Mouse (Mus musculus) left cerebral cortex, postnatal 4 days (tissue): ENCODE results near the gene Ralgps1. TPM values are rescaled to one million over a fixed set of nuclear protein-coding genes. Genes with fewer than 3 reads are reported as not detected.
A peak's percentile ranks its signal among the peaks of the same experiment; 100 is the strongest.
"Not testable (repeated sequence)": the region's sequence is repeated elsewhere in the genome, so short reads cannot be mapped to it uniquely, and the experiment has no call there.

Source experiments
- DNase-seq: peaks from one replicate; pipeline ENCODE4 v3.0.0-alpha.2; 2022
- intact Hi-C: fragments of 180-260 bp; cut with DNase I; formaldehyde crosslinking; loops from one replicate; pipeline ENCODE4 v1.15.1; 2025
- total RNA-seq, 2 experiments: library from RNA; stranded (reverse); gene quantifications; 2 replicates each; pipeline ENCODE4 v1.2.3; 2021

Ralgps1 gene
- total RNA-seq, 2 experiments from 2014 or later = 117 to 123 TPM

DNA sequence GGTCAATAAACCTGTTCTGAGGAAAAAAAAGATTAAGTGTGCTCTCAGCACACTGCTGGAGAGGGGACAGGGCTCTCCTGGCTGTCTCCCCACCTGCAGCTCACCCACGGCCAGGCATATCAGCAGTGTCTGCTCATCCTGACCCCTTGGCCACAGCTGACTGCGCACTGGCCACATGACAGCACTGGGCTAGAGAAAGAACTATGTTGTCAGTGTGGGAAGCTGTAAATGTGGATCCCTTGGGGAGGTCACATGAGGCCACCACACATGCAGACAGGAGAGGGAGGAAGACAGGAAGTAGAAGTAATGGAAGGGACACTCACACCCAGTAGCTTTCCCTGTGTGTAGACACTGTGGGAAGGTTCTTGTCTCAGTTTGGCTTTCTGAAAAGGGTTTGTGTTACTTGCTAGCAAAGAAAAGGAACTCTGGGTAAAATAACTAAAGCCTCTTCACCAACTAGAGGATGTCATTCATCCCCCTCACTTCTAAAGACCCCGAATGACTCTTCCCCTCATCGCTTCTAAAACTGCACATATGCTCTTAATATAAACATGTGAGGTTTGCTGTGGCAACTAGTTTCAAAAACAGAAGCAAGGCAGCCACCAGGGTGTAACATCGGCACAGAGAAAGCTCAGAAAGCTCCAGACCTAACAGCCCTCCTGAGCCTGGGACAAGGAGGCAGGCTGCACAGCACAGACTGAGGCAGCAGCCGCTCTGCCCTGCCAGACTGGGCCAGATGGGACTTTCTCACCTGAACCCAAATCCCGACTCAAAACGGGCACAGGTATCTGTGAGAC is 47.3 kb downstream of the Ralgps1 start:
- no peak for DNase-seq
- intact Hi-C loops = loop anchor here (10.0 kb wide), 1 partner anchor 139 kb away; no protein-coding TSS in a partner anchor

DNA sequence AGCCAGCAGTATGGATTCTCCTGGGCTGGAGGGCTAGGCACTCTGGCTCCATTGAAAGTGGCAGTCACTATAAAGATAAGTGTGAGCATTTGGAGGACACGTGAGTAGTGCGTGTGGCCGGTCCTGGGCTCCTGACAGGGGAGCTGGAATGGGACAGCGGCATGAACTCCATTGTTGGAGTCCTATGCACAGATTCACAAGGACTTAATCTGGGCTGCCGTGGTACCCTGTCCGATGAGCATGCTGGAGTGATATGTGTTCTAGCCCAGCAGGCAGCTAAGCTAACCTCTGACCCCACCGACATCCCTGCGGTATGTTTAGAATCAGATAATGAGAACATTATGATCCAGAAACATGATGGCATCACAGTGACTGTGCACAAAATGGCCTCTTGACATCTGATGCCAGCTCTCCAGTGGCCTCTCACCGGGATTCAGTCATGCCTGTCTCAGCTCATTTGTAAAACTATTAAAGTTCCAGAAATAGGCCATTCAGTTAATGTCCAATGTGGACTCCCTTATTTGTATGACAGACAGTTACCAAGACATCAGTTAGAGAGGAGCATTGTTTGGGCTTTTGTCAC is 48.2 kb downstream of the Ralgps1 start:
- DNase-seq = not testable (repeated sequence)
- intact Hi-C loops = loop anchor here (10.0 kb wide), 1 partner anchor 138 kb away; no protein-coding TSS in a partner anchor

DNA sequence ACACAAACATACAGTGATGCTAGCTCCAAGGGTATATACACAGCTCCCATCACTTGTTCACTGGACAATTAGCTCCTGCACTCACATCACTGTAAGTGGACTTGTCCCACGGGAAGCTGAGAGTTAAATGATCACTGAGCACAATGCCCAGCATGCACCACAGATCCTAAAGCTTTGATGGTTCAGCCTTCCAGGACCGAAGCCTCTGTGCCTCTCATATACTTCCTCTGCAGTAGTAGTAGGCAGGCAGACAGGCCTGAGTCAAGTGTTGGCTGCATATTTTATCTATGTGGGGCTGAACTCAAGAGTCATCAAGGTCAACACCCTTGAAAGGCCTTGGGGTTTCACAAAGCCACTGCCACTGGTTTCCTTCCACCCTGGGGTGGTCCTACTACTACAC is 49.6 kb downstream of the Ralgps1 start:
- no peak for DNase-seq
- intact Hi-C loops = loop anchor here (10.0 kb wide), 1 partner anchor 137 kb away; no protein-coding TSS in a partner anchor

DNA sequence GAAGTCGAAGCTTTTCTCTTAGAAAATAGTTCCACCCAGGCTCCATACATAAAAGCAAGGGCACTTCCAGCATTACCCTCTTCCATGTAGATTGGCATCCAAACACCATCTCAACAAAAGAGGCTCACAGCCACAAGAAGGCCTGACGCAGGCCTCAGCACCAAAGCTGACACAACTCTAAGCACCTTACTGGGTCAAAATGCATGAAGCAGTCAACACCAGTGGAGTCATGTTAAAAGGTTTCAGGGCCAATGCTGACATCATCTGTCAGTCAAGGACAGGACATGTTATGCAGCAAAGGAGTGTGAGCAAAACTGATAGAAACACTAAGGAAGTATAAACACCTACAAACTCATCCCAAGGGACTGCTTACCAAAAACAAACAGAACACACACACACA is 50.3 kb downstream of the Ralgps1 start:
- intact Hi-C loops = loop anchor here (10.0 kb wide), 1 partner anchor 136 kb away; no protein-coding TSS in a partner anchor
- DNase-seq = no peak

DNA sequence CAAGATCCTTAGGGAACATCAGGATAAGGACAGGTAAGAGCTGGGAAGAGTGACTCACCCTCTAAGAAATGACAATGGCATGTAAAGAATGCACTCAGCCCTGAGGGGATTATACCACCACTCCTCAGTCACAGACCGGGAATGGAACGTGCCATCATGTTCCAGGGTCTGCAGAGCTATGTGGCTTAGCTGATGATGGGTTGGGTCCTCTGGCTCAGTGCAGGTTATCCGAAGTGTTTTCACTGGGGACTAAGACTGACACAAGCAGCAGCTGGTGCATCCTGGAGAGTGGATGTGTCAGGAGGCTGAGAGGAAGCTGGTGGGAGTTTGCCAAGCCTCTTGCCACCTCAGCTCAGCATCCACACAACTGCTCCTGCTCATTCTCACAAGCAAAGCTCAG is 50.7 kb downstream of the Ralgps1 start:
- DNase-seq = no peak
- intact Hi-C loops = loop anchor here (10.0 kb wide), 1 partner anchor 136 kb away; no protein-coding TSS in a partner anchor

DNA sequence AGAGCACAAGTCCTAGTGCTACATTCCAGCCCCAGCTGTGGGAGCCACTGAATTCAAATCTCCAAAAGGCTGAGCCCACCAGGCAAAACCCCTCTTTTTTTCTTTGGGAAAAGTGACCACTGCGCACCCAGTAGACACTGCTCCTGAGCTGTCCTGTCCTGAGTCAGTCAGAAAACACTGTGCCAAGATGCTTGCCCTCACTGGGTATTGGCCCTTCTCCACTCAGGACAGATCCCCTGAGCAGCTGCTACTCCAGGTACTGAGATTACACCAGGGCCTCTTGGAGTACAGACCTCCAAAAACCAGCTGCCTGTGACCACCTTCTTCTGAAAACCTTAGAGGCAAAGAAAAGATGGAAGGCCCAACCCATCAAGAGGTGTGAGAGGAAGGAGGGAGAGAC is 51.4 kb downstream of the Ralgps1 start:
- intact Hi-C loops = loop anchor here (10.0 kb wide), 1 partner anchor 135 kb away; no protein-coding TSS in a partner anchor
- DNase-seq = no peak

DNA sequence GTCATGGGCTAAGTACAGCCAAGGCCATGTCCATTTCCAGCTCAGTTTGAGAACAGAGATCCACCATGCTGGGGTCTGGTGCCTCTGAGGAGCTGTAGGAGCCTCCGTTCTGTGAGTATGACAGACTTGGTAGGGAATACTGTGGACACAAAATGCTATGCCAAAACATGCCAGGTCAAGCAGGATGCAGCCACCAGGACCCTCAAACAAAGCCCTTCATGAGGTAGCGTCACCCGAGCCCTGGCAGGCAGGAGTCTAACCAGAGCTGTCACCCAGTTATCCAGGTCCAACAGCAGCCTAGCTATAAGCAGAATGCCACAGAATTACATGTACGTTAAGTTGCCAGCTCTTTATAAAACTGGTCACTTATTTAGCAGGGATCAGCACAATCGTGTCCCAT is 51.8 kb downstream of the Ralgps1 start:
- DNase-seq = no peak
- intact Hi-C loops = no loop called here

DNA sequence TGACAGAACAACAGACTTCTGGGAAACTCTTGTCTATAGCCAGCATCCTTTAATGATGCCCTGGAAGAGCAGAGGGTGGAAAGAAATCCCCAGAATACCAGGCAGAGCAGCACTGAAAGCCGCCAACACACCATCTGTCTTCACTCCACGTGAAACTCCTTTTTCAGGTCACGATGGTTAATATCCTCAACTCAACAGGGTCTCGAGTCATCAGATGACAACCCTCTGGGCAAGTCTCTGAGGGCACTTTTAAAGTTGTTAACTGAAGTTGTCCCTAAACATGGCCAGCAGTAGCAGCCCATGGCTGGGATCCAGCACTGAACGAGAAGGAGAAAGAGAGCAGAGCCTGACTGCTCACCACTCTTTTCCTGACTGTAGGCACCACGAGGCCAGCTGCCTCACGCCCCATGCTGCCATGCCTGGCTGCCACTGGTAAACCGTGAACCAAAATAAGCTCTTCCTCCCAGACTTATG is 52.8 kb downstream of the Ralgps1 start:
- intact Hi-C loops = no loop called here

DNA sequence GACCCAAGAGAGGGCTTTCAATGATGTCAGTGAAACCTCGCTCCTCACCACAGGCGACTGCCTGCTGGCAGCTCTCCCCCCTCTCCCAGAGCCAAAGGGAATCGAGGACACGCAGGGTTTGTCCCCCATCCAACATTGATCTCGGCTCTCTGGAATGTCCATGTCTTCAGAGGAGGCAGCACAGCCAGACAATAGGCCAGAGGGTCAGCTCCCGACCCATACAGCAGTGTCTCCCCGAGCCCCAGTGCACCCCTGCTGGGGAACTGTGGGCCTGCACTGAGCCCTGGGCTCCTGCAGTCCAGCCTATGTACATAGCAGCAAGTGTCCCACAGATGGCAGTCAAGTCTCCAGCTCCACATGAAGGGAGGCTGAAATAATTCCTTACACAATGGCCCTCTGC is 54.8 kb downstream of the Ralgps1 start:
- intact Hi-C loops = no loop called here
- DNase-seq = peak; percentile 83

More for the DNA sequence above, 52.8 kb downstream of the Ralgps1 start:
- DNase-seq = peak; percentile 63

DNA sequence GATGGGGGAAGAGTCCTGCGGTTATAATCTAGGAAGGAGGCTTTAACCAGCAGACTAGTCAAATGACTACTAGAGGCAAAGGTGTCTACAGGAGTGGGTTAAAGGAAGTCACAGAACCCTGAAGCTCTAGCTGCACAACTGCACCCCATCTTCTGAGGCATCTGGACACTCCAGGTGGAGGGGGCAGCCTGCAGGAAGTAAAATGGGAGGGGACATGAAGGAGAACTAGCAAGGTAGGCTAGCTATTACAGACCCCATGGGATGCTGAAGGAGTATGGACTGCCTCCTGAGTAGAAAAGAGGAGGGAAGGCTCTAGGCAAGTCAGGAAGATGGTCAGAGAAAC is 55.3 kb downstream of the Ralgps1 start:
- intact Hi-C loops = no loop called here
- no peak for DNase-seq

DNA sequence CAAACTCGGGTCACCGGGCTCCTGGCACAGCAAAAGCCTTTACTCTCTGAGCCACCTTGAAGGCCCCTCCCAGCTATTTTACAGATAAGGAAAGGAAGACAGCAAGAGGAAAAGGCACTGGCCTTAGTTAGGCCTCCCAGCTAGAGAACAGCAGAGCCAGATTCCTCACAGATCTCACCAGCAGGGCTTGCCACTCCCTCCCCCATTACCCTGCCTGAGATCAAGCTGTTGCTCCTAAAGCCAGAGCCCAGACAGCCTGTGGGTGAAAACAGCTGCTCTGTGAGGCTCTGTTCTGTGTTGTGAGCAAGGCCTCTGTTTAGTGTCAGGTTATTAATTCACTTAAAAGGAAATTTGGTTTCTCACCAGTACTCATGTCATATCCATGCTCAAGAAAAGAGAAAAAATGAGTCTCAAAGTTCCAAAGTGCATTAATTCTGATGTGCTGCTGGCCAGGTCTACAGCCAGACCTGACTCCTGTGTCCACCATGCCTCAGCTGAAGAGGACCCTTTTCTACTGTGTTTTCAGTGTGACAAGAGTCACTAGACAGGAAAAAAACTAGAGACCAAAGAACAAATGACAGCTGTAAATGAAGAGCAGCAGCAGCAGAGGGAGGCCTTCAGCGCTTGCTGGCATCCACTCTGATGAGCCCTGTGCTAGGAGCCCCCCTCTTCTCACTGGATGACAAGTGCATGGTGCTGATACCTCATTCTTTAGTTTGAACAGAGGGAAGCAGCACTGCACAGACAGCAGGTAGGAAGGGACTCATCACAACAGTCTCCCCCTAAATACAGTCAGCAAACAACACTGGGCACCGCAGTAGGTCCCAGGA is 55.8 kb downstream of the Ralgps1 start:
- intact Hi-C loops = no loop called here
- DNase-seq = peak; percentile 53

DNA sequence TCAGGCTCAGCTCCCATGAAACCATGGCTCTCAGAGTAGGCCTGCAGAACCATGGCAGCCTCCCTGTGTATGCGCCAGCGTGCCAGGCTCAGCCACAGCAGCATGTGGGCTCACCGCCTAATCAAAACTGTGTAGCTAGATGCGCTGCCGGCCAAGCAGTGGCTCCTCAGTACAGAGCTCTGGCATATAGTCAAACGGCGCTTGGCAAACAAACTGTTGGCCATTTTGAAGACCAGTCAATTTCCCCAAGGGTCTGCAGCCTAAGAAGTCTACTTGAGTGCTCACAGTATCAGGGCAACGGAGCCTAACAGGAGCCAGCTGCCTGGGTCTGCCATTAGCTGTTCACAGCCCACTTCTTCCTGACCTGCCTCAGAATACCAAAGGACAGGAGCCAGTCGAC is 61.9 kb downstream of the Ralgps1 start:
- intact Hi-C loops = no loop called here
- peak; percentile 95 for DNase-seq

DNA sequence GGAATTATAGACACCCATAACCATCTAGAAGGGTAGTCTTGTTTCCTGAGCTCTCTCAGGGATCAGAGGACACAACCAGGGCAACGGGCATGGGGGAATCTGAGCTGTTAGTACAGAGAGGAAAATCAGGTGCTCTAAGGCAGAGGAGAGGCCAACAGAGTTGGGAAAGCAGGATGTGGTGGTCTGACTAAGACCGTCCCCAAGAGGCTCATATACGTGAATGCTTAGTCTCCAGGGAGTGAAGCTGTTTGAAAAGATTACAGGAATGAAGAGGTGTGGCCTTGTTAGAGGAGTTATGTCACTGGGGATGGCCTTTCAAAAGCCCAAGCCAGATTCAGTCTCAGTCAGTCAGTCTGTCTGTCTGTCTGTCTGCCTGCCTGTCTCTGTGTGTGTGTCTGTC is 64.7 kb downstream of the Ralgps1 start:
- intact Hi-C loops = no loop called here
- no peak for DNase-seq

DNA sequence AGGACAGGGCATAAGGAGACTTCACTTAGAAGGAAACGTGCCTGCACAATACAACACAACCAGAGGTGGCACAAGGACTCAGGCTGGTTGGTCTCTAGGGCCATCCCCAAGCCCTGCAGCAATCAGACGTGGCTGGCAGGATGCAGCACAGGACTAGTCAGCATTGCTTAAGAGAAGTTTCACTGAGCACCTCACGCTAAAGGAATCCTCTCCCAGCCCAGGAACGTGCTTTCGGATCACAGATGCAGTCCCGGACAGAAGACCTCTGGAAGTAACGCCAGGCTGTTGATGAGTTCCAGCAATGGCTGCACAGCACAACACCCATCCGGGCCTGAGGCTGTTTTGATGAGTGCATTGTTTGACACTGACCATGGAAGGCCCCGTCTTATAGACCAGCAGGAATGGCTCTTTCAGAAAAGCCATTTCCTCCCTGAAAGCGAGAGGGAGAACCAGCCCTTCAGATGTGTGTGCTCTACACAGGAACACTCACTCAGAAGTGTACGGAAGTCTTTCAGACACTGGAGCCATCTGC is 67.8 kb downstream of the Ralgps1 start:
- intact Hi-C loops = no loop called here
- no peak for DNase-seq

DNA sequence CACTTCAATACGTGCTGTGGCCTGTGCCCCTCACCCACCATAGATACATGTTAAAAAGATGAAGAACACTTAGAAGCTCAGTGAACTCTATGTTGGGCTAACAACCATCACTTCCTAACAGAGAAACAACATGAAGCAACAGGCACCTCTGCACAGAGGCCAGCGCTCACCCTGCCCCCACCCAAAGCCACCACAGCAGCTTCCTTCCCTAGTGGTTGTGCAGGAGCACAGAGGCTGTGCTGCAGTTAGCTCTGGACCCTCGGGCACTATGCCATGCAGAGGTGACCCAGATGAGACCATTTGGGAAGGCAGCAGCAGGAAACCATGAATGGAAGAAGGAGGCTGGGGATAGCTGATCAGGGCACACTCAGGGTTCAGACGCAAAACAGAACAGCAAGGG is 68.5 kb downstream of the Ralgps1 start:
- DNase-seq = no peak
- intact Hi-C loops = no loop called here

DNA sequence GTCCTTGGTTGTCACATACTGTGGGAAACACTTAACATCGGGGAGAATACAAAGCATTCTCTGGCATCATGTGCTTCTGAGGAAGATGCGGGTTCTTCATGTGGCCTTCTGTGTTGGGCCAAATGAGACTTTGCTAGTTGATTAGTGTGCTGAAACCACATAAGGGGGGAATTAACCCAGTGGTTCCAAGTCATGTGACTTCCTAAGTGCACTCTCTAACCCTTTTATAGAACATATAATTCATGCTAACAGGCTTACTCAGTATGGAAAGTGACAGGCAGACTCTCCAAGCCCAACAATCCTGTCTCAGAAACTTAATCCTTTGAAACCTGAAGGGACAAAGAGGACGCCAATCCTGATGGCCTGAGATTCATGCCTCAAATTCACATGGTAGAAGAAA is 68.9 kb downstream of the Ralgps1 start:
- no peak for DNase-seq
- intact Hi-C loops = no loop called here

DNA sequence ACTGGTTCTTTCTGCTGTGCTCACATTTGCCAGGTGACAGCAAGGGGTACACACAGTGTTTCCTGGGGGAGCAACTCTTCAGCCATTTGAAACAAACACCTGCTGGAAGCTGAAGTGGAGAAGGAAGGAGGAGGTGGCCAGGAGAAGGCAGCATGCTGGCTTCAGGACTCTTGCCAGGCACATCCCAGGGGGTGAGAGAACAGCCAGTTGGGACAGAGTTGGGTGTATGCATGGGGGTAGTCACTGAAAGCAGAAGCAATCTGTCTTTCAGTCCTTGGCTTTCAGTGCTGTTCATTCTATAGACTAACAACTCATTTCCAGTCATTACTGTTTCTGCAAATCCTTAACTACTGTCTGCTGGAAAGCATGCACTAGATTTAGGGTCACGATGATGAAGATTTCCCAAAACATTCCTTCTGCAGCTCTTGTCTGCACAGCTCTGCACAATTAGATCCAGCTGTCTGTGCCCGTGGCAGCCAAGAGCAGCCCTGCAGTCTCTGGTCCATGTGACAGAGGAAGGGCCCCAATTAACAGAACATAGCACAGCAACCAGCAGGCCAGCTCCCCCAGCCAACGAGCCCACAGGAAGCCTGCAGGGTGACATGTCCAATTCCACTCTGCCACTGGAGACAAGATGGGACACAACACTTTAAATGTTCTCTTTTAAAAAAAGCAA is 70.8 kb downstream of the Ralgps1 start:
- intact Hi-C loops = no loop called here
- peak; percentile 58 for DNase-seq

DNA sequence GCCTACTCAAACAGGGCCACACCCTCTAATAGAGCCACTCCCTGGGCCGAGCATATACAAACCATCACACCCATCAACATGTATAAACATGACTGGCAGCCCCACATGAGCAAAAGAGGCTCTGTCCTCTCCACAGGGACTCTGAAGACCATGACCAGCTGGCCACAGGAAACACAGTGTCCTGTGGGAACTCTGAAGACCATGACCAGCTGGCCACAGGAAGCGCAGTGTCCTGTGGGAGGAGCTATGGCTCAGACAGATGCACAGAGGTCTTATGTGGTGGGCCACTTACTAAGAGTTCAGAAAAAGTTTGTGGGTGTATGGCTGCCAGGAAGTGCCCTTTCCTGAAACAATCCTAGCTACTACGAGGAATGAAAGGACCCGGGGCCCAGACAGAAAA is 72.4 kb downstream of the Ralgps1 start:
- intact Hi-C loops = no loop called here
- no peak for DNase-seq

DNA sequence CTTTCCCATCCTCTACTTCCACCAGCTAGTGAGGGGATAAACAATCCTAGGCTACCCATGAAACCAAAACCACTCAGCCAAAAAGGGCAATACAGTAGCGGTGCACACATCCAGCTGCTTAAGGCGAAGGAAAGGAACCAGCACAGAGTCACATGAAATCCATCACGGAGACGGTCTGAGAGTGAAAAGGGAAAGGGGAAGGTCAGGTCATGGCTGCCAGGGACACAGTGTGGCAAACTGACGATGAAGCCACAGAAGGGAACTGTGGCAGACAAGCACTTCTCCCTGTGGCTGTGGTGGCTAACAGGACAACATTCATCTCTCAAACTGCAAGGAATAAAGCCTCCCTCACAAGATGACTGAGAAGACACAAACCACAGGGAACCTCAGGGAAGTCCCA is 76.2 kb downstream of the Ralgps1 start:
- intact Hi-C loops = no loop called here

DNA sequence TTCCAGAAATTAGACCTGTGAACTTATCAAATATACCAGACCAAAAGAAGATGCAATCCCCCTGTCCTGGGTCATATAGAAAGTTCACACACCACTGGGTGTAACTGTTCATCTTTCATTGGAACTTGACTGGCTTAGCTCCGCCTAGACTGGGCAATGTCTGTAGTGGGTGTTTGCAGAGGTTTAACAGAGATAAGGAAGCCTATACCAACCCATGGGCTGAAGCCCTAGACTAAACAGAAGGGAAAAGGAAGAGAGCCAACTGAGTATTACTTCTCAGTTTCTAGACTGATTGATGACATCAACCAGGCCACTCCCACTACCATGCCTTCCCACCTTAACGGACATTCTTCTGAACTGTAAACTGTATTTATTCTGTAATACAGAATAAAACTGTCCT is 79.2 kb downstream of the Ralgps1 start:
- no peak for DNase-seq
- intact Hi-C loops = no loop called here

More for the DNA sequence above, 76.2 kb downstream of the Ralgps1 start:
- no peak for DNase-seq
